Mouse (Mus musculus) induced T-regulatory cell, adult 2 months (primary cell): Measurements from ENCODE around the gene Fgfr2.

Experiments used
- DNase-seq: peaks from one replicate; pipeline ENCODE4 v3.0.0-alpha.2; 2012; ENCODE audit warnings: low read depth

The Fgfr2 gene

DNA sequence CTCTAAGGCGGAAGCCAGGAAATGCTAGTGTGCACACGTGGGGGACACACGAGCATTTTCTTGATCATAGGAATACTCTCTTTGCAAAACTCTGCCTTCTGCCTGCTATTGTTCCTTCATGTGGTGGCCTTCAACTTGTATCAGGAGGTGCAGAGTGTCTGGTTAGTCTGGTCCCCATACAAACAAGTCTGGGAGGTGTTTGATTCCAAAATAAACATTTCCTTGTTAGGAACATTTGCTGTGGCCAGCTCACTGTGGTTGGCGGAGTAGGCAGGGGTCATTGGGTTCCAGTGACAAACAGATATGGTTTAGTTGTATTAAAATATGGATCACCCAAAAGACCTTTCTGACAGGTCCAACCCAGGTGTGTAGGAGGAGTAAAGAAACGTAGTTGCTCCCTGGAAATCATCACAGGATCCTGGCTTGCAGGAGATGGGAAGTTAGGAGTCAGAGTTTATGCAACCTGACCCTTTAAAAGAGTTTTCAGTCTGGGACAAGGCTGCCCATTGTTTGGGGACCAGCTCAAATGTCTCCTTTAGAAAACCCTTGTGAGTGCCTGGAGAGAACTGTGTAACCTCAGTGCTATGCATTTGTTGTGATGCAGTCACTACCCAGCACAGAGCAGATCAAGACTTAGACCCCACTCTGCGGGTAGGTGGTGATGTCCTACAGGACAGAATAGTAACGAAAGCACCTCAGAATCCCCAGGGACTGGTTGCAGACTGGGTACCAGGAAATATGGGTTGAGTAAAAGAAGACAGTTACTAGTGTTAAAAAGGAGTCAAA lies 235.9 kb downstream of the Fgfr2 start:
- DNase-seq, result no peak

DNA sequence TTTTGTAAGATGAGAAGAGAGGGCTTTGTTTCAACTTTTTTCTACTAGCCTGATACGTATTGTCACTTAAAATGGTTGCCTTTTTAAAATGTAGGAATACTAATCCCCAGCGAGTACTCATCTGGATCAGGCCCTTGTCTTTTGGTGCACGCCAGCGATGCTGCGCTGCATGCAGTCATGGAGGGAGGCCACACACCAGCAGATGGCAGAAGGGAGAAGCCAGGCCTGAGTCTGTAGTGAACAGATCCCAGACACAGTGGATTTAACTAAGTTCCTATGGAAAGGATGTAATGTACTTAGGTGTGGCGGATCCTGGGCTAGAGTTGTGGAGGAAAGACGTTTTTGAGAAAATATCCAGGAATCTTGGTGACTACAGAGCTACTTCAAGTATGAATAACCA lies 239.1 kb downstream of the Fgfr2 start:
- DNase-seq, result no peak

DNA sequence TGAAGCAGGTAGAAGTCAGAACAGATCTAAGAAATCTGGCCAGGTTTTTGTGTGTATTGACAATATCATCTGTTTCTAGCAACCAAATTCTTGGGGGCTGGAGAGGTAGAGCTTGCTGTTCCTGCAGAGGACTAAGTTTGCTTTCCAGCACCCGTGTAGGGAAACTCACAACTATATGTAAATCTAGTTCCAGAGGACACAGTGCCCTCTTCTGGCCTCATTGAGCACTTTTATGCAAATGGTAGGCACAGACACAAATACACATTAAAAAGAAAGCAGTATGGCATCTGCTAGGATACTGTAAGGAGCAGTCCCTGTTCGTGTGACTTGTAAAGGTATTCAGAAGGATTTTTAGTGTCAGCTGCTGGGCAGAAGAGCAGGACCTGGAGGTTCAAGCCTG lies 240.8 kb downstream of the Fgfr2 start:
- DNase-seq, result peak; percentile 68

DNA sequence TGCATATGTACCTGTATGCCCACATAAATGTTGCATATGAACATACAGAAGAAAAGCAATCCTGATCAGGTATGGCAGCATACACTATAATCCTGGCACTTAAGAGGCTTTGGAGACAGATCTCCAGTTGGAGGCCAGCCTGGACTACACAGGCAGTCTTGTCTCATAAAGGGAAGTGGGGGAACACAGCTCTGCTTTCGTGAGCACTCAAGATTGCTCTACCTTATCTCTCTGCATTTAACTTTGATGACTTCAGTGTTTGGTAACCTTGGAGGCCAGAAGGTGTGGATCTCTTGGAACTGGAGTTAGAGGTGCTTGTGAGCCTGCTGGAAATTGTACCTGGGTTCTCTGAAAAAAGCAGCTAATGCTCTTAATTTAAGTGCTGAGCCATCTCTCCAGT lies 242.9 kb downstream of the Fgfr2 start:
- DNase-seq, result no peak

DNA sequence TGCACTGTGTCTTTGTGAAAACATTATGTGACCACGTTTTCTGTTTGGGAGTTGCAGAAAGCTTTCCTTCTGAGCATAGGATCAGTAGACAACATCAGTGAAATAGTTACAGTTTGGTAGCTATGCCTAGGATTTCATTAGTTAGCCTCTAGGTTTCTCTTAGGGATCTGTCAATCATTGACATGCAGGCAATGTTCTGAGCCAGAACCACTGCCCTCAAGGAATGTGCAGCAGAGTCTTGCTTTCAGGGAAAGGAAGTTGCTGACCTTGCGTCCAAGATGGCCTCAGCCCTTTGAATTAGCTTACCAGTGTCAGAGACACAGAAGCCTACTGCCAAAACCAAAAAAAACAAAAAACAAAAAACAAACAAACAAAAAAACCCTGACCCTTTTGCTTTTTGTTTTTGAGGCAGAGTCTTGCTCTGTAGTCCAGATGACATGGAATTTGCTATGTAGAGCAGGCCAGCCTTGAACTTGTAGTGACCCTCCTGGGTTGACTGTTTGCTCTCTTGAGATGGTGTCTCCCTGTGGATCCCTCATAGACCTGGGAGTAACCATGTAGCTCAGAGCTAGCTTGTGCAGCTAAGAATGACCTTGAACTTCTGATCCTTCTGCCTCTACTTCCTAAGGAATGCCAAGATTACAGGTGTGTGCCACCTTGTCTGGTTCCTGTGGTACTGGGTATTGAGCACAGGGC lies 247.6 kb downstream of the Fgfr2 start:
- no peak for DNase-seq

DNA sequence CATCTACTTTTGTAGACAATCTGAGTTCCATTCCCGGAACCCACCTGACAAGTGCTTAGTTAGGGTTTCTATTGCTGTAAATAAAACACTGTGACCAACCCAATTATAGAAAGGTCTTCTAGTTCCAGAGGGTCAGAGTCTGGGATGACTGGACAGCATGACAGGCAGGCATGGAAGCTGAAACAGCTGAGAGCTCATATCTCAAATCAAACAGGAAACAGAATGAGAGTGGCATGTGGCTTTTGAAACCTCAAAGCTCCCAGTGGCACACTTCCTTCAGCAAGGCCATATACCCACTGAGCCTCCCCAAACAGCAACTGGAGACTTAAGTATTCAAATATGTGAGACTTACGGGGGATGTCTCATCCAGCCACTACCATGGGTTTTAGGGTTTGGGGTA lies 250.1 kb downstream of the Fgfr2 start:
- DNase-seq, result no peak

DNA sequence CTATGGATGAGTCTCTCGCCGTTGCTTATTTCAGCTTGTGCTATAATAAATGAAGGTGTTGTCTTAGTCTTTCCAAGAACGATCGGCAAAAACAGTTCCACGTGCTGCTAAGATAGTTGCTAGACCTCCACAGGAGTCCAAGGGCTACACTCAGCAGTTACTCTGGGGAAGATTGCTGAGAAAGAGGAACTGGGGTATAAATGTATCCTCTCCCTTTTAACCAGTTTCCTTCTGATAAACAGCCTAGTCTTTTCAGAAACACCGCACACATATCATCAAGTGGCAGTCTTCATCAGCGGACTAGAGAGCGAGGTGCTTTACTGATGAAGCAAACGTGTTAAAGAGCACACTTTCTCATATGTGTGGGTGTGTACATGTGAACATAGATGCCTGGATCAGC lies 256.8 kb downstream of the Fgfr2 start:
- no peak for DNase-seq

DNA sequence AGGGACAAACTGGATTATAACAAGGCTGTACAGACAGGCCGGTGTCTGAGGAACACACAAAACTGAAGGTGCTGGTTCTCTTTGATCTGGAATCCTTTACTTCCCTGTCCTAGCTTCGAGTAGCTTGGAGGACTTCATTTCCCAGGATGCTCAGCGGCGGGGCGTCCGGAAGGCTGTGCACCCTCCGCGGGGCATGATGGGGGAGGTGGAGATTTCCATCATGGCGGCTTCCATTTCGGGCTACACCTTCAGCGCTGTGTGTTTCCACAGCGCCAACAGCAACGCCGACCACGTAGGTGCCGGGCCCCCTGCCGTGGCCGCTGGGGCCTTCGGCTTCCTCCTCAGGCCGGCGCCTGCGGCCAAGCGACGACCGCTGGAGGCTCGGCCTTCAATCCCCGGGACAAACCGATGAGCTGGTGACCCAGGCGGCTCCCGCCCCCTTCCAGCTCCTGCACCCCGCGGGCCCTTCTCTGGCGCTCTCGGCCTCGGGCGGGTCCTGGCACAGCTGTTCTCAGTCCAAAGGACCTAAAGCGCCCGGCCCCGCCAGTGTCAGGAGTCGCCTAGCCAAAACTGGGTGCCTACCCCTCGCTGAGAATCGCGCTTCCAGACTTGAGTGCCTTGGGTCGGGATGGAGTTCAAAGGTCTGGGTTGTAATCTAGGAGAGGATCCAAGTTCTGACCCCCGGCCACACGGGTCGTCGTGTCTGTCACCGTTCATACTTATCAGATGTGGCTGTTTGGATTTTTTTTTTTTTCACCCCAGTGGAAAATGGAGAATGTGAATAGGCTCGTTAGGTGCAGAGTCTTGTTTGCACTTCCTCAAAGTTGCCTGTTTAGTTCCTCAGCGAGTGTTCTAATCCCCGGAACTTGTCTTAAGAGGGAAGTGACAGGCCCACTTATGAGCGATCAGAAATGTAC lies 263.9 kb downstream of the Fgfr2 start, which contains the start of gene Abraxas2:
TSS of gene Abraxas2 (plus strand) at position 184 of the 917 bp plus-strand sequence.
- peak; percentile 94 for DNase-seq

DNA sequence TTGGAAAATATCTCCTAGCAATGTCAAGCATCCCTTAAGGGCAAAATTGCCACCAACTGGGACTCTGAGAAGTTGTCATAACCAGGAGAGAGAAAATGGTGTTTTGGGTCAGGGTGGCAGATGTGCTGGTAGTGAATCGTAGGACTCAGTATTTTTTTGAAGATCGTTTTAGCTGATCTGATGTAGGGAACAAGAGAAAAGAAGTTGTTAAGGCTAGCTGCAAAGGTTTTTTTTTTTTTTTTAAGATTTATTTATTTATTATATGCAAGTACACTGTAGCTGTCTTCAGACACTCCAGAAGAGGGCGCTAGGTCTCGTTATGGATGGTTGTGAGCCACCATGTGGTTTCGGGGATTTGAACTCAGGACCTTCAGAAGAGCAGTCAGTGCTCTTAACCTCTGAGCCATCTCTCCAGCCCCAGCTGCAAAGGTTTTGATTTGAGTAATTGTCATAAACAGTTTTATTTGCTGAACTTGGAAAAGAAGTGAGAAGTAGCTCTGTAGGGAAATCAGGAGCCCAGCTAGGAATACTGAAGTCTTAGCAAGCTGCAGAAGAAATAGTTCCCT lies 265.0 kb downstream of the Fgfr2 start:
- peak; percentile 45 for DNase-seq

DNA sequence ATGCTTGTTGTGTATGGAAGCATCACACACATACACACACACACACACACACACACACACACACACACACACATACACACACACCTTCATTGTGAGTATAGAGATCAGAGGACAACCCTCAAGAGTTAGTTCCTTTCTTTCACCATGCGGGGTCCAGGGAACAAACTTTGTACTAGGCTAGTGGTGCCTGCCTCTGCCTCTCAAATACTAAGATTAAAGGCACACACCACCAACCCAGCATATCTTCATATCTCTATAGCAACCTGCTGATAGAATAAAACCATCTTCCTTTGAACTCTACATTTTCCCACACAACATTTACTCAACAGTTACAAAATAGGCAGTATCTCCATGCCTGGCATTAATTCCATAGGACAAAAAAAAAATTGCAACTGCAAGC lies 267.1 kb downstream of the Fgfr2 start:
- DNase-seq, result no peak

DNA sequence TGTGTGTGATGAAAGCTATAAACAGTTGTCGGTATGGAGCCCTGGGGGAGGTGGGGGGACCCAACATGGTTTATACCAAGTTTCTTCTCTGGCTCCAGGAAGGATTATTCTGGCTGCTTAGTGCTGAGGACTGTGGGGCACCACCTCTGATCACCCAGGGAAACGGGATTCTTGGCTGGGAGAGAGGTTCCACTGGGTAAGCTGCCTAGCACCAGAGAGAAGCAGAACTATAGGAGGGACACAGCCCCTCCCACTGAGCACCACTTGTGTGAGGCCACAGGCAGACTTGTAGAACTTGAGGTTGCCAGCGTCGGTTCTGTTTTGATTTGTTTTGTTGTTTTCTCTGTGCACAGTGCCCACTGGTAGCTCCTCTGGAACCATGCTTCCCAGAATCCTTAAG lies 269.2 kb downstream of the Fgfr2 start:
- DNase-seq, result no peak

DNA sequence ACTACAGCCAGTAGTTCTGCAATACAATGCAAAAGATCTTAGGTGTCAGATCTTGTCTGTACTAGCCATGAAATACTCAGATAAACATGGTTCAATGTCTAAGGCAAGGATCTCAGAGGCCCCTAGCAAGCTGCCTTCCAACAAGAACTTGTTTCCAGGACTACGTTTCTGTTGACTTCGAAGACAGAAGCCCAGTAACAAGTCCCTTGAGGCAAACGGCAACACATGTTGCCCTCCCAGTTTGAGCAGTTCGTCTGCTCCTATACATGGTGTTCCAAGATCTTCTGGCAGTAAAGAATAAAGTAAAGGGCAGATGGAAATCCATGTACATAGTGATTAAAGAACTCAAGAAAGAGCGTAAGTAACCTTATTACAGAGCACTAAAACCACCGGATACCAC lies 269.8 kb downstream of the Fgfr2 start:
- DNase-seq, result no peak

DNA sequence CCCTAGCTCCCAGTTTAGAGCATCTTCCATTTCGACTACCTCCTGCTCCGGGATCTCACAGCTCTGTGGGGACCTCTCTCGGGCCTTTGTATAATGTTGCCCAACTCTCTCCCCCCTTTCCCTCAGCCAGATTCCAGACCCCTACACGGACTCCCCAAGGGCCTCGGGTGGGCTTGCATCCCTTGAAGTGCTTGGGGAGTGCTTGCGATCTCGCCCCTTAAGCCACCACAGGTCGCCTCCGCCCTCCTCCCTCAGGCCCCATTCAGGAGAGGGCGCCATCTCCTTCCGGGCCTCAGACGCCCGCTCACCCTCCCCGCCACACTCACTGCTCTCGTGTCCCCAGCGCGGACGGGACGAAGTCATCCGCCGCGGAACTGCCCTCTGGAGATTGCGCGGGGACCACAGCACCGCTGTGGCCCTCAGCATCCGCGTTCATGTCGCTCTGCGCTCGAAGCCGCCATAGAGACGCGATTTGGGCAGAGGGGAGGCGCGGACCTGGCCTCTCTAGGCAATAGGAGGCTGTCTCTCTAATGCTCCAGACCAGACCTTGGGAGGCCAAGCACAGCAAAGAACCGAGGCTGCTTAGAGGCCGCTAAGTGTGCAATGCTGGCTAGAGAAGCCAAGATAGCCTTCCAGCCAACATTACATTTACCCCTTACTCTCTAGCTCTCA lies 270.8 kb downstream of the Fgfr2 start, which contains the start of gene Eef1akmt2:
TSS of gene Eef1akmt2 (minus strand) at position 501 of the 672 bp plus-strand sequence.
- DNase-seq, result peak; percentile 88

DNA sequence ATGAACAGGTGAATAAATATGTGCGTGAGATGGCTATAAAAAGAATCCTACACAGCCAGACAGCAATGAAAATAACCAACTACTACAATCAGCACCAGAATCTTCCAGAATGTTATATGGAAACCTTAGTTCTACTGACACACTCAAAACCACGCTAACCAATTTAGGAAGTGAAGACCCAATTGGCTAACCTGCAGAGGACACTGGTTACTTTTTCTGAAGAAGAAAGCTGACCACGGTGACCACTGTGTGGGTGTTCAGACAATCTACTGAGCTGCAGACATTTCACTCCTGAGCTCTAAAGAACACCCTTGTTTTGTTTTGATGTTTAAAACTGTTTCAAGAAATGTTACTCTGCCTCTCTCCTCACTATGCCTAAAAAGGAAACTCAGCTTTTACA lies 280.0 kb downstream of the Fgfr2 start:
- DNase-seq, result no peak

DNA sequence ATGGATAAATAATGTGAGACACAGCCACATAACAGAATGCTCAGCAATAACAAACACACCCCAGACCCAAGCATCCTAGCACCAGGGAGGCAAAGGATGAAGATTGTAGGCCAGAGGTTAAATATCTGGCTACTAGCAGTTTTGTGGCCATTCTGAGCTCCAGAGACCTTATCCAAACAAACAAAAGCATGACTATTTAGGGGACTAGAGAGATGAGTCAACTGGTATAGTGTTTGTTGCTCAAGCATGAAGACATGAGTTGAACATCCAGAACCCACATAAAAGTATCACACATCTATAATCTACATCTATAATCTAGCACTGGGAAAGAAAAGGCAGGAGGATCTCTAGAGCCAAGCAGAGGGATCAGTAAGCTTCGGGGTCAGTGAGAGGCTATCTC lies 280.7 kb downstream of the Fgfr2 start:
- DNase-seq, result no peak

DNA sequence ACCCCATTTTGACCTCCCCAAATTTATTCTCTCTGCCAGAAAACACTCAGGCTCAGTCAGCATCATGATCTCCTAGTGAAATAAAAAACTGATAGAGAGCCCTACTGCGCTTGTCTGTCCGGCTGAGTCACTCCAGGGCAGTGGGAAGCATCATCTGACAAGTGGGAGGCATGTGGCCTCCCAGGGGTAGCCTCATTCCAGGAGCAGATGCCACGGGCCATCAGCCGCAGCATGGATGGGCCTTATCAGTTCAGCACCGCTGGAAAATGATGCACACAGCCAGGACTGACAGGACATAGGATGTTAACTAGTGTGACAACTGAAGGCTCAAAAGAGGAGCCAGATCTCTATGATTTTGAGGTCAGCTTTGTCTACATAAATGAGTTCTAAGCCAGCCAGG lies 281.9 kb downstream of the Fgfr2 start:
- no peak for DNase-seq

DNA sequence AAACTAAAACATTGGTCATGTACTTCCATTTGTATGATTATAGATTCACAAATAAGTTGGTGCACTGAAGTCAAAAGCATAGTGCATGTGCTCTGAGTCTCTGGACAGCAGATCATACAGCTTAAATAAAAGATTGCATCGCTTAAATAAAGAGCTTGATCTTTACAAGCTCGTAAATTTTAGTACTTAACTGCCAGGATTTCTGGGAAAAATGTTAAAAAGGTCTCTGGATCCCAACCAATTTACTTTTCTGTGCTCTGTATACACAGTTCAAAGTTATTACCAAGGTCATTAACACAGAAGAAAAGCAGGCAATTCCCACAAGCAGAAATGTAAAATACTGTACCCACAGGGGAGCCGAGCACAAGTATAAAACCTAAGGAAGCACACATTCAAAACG lies 292.2 kb downstream of the Fgfr2 start:
- no peak for DNase-seq

DNA sequence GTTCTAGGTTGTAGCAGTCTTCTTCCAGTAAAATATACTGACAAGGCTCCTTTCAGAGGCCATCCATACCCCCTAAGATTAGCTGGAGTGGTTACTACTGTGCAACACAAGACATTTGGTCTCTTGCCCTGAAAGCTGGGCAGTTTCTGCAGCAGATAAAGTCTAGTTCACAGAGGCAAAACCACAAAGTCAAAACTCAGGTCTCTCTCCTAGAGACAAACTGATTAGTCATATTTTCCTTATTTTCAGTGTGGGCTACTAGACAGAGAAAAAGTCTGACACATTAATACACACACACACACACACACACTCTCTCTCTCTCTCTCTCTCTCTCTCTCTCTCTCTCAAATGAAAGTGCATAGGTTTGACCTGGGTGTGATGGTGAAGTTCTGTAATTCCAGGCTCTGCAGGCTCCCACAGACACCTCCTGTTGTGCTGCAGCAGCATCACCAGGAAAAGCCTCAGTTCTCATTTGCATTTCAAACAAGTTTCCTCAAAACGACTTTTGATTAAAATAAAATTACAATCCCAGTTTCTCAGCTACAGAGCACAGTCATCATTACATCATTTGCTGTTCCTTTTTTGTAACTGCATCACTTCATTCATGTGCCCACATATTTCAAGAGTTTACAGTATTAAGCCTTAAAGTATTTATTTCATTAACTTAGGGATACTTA lies 298.7 kb downstream of the Fgfr2 start:
- DNase-seq, result peak; percentile 29

DNA sequence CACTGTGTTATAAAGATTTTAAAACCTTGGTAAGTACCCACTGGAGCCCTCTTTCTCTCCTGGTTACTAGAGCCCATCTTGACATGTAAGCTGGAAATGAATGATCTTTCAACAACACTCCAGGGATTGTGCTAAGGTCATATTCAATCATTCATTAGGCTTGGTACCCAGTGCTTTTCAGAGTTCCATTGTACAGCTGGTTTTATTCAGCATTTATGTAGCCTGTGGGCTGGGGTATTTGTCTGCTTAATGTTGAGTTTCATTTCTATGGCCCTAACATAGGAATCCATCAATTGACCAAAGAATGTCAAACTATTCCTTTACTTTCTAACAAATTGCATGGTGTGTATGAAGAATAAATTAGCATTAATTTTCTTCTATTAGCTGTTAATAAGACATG lies 299.3 kb downstream of the Fgfr2 start:
- no peak for DNase-seq

DNA sequence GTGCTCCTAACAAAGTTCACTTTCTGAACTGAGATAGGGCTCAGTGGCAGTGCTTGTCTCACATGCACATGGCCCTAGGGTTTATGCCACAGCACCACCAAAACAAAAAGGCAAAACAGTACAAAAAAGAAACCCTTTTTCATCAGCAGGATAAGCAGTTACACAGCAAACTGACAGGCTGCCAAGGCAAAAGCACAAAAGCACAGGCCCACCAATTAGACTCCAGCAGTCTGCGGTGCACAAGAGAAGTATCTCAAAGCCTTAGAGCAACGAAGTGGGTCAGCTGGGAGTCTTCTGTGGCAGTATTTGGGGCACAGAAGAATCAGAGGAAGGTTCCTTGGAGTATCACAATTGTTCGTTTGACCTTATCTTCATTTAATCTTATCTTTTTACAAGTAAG lies 302.5 kb downstream of the Fgfr2 start:
- DNase-seq, result no peak

DNA sequence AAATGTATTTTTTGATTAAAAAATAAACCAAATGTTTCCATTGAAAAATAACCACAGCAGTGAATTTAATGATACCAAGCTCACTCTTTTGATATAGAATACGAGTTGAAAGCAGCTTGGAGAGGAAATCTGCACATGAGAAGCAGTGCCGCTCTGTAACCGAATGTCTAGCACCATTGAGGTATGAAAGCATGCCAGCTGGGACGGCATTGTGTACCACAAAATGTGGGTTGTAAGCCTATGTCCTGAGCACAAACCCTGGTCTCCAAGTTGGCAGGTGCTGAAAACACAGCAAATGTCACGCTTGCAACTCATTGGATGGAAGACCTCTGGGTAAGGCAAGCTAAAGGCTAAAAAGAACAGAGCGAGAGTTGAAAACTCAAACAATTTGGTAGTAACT lies 306.1 kb downstream of the Fgfr2 start:
- no peak for DNase-seq
